Mouse (Mus musculus): ENCODE measurements around the gene Agt.

The Agt gene

DNA sequence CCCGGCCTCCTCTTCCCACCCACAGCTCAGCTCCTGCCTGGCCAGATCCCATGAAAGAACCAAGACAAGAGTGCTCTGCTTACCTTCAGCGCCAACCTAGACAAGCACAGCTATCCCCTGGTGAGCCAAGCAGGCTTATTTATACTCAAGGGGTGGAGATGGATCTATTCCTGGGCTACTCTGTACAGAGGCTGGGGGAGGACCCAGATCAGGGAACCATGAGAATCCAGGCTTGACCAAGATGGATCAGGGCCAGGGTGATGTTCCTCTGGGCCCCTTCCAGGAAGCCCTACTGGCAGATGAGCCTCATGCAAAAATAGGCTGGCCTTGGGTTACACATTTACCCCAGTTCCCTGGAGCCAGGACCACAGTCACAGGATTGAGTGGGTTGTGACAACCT is at the start of gene Agt:
Gene Agt (minus strand): TSS at position 114 of the 400 bp plus-strand sequence.
- no peak for DNase-seq (ENCODE audit: extremely low spot score)

DNA sequence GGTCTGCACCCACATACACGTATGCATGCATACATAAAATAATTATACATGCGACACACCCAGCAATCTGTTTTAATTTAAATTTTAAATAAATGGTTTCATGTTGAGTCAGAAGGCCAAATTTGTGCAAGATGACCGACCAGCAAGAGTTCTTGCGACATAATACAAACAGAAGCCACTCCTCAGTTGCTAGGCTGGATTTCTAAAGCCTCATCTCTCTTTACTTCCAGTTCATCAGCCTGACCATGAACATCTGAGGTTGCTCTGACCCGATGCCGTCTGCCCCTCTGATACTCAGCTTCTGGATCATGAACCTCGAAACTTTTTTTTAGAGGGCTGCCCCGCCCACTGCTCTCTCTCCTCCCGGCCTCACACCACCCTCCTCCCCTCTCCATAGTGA is 48.7 kb upstream of the Agt start:
- DNase-seq (ENCODE audit: extremely low spot score) = no peak

DNA sequence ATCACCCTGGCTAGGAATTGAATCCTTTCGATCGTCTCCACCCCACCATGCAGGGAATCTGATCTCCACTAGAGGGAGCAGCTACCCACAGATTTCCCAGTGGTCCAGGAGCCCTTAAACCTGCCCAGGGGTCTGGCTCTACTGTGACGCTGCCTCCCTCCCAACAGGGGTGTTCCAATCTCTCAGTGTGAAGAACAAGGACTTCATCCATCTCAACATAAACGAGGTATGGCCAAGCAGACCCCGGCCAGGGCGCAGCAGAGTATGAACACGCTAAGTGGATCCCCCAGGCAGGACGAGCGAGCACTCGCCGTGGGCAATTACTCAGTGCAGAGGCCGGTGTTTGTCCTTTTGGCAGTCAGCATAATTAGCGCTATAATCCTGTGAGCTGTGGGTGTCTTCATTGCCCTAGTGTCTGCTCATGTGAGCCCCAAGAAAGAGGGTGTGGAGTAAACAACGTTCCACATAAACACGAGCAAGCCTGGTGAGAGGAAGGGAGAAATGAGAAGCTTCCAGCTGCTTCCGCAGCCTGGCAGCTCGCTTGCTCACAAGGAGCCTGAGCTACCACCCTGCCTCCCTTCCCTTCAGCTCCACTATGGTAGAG is 47.9 kb upstream of the Agt start:
- DNase-seq (ENCODE audit: extremely low spot score) = peak; percentile 73

DNA sequence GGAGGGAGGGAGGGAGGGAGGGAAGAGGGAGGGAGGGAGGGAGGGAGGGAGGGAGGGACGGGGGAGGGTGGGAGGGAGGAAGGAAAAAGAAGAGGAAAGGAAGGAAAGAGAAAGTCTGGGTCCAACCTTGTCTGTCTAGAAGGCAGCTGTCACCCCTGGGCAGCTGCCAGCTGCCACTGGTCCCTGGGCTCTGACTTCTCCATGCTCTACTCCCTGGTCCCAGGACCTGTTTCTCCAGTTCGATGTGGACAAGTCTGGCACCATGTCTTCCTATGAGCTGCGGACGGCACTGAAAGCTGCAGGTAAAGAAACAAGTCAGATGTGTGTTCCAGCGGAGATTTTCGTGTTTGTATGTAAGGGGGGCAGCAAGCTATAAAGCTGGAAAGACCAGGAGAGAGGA is 44.8 kb upstream of the Agt start:
- DNase-seq (ENCODE audit: extremely low spot score) = no peak

DNA sequence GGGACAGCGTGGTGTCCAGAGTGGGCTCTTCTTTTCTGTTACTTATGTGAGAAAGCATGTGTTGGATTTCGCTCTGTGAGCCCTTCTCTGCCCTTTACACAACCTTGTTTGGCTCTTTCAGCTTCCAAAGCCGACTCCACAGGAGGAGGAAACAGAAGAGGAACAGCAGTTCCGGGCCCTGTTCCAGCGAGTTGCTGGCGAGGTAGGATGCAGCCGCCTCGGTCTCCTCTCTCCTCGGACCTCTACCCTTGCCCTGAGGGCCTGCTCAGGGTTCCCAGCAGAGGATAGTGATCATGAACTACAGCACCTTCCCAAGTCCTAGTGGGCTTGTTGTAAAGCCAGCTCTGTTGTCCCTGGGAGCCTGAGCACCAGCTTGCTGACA is 39.5 kb upstream of the Agt start:
- DNase-seq (ENCODE audit: extremely low spot score) = no peak

DNA sequence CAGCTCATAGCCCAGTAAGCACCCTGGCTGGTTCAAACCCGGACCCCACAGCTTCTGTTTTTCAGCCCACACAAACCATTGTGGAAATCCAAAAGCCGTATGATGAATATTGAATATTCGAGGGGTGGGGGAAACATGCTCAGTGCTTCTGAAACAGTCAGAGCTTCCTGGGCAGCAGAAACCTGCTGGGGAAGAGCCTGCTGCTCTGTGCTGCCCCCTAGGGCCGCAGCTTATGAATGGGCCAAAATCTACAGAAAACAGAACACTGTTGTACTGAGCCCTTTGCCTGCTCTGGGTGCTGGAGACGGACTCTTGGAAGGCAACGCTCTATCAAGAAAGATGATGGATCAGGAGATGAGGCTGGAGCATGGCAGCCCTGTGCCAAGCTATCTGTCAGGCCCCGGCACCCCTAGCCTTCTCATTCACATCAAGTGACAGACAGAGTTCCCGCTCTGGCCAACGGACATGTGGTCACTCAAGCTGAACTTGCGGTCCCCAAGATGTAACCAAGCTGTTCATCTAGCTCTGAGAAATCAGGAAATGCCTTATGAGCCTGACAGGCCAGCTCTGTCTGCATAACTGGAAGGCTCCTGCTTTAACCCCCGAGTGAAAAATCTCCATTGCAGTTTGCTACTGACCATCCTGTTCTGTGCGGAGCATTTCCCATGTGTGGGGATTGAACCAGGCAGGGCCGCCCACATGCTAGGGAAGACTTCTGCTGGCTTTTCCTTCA is 38.9 kb upstream of the Agt start:
- DNase-seq (ENCODE audit: extremely low spot score) = no peak

DNA sequence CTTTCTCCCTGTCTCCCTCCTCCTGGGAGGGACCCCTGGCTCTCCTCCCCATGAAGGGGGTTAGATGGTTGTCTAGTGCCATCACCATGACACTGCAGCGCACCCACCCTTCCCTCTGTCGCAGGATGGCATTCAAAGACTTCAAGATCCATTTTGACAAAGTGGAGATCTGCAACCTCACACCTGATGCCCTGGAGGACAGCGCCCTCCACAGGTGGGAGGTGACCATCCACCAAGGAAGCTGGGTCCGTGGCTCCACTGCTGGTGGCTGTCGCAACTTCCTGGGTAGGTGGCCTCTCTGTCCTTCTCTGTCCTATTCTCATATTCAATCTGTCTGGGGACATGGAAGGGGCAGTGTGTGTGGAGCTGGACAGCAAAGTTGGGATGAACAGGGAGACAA is 34.6 kb upstream of the Agt start:
- DNase-seq (ENCODE audit: extremely low spot score) = no peak

DNA sequence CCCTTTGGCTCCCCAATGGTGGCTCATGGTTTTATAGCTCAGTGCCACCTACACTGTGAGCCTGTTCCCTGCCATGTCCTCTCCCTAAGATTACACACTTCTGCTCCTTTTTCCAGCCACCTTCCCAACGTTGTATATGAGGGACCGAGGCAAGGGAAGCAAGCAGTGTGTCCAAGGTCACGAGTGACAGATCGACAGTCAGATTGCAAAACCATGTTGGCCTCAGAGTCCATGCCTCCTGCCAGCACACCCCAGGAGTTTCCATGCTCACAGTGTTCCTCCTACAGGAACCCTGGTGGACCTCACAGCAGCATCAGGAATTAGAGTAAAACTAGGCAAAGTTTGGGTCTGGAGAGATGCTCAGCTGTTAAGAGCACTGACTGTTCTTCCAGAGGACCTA is 19.9 kb upstream of the Agt start:
- DNase-seq (ENCODE audit: extremely low spot score) = no peak

DNA sequence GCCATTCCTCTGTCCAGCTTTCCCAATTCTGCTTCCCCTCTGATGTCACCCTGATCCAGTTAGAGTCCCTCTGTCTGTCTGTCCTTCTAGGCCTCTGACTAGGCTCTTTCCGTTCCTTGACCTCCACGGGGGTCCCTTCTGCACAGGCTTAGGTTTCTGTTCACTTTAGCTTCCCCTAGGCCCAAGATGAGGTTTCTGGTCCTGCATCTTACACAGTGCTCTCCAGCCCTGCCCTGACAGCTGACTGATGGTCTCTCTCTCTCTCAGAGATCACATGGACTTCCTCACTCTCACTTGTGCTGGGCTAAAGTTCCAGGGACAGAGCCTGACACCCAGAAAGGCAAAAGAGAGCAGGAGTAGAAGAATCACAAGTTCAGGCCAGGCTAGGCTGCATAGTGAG is 17.1 kb upstream of the Agt start:
- no peak for DNase-seq (ENCODE audit: extremely low spot score)

DNA sequence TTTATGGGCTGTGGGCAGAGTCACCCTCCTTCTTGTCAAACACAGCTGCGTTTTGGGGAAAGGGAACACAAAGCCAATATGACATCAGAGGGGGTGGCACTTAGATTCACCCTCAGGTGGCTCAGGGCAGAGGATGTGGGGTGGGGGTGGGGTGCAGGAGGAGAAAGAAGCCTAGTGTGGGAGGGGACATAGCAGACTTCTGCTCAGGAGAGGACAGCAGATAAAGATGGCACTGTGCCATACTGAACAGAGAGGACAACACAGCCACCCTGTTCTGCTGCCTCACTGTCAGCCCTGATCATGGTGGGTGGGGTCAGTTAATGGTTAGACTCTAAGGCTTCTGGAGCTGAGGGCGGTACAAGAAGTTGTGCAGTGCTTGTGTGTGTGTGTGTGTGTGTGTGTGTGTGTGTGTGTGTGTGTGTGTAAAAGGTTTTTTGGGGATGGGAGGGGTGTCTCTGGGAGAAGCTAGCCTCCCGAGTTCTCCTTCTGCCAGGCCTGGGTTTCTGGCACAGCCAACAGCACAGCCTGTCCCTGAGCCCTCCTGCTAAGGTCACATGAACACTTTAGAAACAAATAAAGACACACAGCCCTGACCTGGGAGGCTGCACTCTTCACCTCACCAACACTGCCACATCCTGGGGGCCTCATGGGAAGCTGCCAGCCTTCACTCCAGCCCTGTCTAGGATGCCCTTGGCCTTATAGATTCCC is 16.4 kb upstream of the Agt start:
- DNase-seq (ENCODE audit: extremely low spot score) = no peak

DNA sequence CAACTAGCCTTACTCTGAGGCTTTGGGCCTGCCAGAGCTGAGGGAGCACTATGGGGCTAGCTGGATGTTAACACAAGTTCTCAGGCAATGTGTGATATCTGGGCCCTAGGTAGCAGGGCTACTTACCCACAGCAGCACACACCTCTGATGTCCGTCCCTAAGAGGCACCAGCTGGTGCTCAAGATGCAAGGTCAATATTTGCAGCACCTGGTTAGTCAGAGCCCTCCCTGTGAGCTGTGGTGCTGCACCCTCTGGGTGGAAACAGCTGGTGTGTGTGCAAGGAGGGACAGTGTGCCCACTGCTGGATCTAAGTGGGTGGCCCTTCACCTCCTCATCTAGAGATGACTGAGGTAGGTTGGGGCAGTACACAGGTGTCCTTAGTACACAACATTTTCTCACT is 7.2 kb upstream of the Agt start:
- DNase-seq (ENCODE audit: extremely low spot score) = no peak

DNA sequence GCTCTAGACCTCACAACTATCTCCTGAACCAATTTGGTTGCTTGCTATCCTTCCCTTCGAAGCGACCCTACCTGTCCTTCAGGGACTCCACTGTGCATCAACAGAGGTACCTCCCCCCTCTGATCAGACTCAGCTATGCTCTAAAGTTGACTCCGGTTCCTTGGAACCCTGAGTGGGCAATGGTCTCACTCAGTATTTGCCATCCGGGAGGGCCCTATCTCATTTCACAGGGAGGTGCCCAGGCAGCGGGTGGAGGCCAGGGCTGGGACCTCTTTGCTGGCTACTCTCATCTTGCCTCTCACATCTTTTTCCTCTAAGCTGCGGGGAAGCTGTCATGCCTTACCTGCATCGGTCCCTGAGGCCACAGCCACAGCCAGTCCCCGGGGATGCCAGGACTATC is 6.3 kb upstream of the Agt start, which contains the start of gene Capn9:
Gene Capn9 (plus strand): TSS at position 301 of the 400 bp plus-strand sequence.
- DNase-seq (ENCODE audit: extremely low spot score) = no peak

DNA sequence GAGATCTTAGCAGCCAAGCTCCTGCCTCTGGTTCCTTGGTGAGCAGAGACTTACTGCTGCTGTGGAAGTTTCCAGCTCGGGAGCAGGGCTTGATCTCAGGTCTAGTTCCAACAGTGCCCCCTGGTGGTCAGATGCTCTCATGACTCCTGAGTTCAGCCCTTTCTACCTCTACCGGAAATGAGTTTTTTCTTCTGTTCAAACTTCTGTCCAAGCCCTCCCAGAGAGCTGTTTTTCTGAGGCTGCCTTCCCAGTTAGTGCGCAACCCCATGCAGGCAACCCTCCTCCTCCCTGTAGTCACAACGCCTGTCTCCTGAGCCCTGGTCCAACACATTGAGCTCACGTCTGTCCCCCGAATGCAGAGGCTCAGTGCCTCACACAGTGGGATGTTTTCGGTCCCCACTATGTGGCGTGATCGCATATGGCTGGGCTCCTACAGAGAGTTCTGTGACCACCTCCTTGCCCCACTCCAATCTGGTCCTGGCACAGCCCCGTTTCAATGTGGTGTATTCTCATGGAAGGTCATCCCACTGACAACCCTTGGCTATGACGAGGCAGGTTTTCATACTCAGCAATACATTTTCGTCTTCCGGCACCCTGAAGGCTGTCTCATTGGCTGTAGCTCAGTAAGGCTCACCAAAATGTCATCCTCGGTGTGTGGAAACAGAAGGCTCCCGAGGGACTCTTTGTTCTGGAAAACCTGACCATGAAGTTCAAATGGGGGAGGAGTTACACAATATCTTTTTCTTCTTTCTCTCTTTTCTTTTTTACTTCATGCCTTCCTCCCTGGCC is 4.2 kb upstream of the Agt start:
- DNase-seq (ENCODE audit: extremely low spot score) = peak; percentile 86

DNA sequence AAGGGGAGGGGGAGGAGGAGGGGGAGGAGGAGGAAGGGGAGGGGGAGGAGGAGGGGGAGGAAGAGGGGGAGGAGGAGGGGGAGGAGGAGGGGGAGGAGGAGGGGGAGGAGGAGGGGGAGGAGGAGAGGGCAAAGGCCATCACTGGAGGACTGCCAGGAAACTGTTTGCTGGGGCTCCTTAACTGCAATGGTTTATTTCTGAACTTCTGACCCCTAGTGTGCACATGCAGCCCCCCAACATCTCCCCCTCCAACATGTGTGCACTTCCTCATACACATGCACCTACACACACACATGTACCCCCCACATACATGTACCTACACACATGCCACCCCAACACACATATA is 2.9 kb upstream of the Agt start:
- no peak for DNase-seq (ENCODE audit: extremely low spot score)

DNA sequence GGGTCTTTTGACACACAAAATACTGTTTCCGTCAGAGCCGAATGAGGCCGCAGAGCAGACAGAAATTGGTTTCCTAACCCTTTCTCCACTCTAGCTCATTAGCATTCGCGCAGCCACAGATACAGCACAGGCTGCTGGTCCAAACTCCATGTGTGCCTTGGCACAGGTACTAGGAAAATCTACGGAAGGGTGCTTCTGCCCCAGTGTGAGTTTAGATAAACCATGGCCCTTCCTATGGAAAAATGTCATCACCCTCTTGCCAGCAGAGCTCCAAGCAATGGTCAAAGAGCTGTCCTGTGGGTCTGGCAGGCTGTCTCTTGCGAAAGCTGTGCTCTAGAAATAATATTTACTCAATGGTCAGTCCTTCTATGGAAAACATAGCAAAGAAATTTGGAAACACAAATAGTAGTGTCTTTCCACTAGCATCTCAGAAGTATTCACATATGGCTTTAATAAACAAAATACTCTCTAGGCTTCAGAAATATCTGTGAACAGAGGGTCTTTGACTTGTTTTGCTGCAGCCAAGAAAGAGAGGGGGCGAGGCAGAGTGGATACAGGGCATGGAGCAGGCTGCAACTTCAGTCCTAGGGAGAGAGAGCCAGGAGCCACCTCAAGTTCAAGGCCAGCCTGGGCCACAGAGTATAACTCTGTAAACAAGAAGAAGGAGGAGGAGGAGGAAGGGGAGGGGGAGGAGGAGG is 2.4 kb upstream of the Agt start:
- no peak for DNase-seq (ENCODE audit: extremely low spot score)

DNA sequence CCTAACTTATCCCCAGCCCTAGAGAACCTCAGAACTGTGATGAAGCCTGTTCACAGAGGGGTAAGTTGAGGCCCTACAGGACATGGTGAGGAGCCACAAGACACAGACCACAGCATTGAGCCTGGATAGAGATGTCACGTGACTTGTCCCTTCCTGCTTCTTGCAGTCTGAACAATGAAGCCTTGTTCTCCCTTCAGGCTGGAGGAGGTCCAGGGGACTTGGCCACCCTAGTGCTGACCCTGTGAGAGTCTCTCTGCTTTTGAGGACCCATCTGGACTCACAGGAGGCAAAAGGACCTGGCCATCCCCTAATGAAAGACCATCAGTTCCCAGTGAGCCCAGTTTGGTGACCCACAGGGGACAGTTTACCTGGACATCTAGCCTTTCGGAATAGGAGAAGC is 406 bp downstream of the Agt start:
- DNase-seq (ENCODE audit: extremely low spot score) = no peak

DNA sequence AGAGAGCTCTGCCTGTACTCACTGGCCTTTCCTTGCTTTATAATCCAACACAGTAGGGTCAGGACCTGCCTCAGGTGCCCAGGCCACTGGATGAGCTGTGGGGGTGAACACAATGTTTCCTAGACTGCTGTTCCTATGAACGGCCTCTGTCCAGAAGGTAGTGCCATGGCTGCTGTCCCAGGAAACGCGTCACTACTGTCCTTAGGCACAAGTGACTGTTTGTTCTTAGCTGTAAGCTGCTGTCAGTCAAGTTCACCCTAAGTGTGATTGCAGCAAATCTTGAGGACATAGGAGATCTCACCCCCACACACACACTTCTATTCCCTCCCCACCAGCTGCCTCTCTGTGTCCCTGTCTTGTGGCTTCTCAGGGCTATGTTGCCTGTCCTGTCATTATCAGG is 1.9 kb downstream of the Agt start:
- DNase-seq (ENCODE audit: extremely low spot score) = no peak

DNA sequence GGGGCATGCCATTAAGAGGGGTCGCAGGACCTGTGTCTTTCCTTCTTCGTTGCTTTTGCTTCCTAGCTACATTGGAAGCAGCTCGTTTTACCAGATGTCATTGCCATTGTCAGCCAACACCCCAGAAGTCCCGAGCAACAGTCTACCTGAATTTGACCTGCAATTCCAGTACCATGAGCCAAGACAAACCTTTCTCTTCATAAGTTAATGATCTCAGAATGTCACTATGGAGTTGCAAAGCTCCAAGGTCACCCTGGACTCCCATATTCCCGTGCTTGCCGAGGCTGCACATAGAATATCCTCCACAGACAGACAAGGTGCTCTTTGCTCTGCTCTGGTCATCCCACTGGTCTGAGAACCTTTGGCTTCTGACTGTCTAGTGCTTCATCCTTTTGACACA is 2.4 kb downstream of the Agt start:
- no peak for DNase-seq (ENCODE audit: extremely low spot score)

DNA sequence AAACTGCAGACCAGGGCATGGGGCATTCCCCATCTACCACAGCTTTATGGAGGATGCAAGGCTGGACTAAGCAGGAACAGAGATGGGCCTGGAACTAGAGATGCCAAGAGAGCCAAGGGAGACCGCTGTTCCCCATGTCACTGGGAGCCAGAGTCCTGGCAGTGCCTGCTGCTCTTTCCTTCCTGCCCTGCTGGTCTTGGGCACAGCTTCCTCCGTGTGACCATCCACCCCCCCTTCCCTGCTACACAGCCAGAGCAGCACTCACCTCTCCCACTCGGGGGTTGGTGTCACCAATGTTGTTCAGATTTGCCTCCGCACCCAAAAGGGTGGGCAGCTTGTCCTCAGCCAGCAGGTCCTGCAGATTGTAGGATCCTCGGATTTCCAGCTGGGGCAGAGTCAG is 12.0 kb downstream of the Agt start:
- no peak for DNase-seq (ENCODE audit: extremely low spot score)

DNA sequence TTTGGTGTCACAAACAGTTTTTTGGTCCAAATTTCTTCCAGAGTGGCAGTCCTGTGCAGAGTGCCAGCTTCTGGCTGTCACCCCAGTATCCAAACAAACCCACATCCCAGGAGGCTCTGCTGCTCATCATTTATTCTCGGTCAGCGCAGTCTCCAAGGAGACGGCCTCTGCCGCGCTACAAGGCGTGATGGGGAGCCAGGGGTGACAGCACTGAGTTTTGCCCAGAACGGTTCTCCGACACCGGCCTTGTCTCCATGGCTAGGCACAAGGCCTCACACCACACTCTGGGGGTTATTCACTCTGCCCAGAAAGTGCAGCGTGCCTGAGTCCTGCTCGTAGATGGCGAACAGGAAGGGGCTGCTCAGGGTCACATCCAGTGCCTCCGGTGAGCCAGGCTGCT is 12.8 kb downstream of the Agt start:
- DNase-seq (ENCODE audit: extremely low spot score) = peak; percentile 24

DNA sequence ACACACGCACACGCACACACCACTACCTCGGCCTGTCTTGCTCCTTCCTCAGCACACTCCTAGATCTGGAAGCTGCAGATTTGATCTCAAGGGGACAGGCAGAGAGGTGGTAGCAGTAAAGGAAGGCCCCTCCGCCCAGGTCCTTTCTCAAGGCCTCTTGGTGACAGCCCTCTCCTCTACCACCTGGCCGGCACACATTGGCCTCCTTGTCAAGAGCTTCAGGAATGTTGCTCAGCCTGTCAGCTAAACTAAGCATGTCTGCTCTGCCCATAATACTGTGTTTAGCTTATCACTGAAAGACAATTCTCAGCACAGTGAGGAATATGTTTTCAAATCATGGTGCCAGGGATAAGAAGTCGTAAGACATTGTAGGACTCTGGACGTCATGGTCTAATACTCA is 13.3 kb downstream of the Agt start:
- no peak for DNase-seq (ENCODE audit: extremely low spot score)

Data from embryo, embryonic 9.5 days (tissue).